13 mouse cellular contexts compared by ENCODE assay signal in genomic region chr6:52232568-52232965, GRCm38 (mm10). TPM values are rescaled to one million over a fixed set of nuclear protein-coding genes. Genes with fewer than 3 reads are reported as not detected.
DNase-seq lines count a peak whose midpoint lies in the region; ATAC-seq lines count a peak whose summit lies in the region.
"Had no signal": no experiment of that assay in that cellular context is flagged by ENCODE, and none has a peak within 500 bp of the region (broad histone marks: within the 10 kb centered on the region; RNA-seq: fewer than 3 reads in every experiment).

No protein-coding gene starts in this region.

- H3K27me3 ChIP-seq in hindbrain, embryonic 11.5 days (ENCODE audit: control insufficient read depth, insufficient read depth, low read length): peaks cover 93% of the 10 kb centered on the region
- peaks cover 81% of the 10 kb centered on the region for H3K27me3 ChIP-seq in hindbrain, embryonic 16.5 days (replicated peaks; ENCODE audit: control insufficient read depth, insufficient read depth, low read length)

- H3K9ac ChIP-seq in hindbrain, embryonic 11.5 days (ENCODE audit: low read depth, low read length): no peak overlapping the region
- H3K9ac ChIP-seq in hindbrain, embryonic 16.5 days (ENCODE audit: low read depth, low read length): no peak overlapping the region
- H3K9ac ChIP-seq: hindbrain, embryonic 15.5 days had no signal

- no peak overlapping the region for H3K4me2 ChIP-seq in hindbrain, embryonic 11.5 days (replicated peaks; ENCODE audit: low read depth, low read length)
- no peak overlapping the region for H3K4me2 ChIP-seq in hindbrain, embryonic 16.5 days (ENCODE audit: low read length)
- H3K4me2 ChIP-seq: hindbrain, embryonic 15.5 days had no signal

- peak; percentile 66 for DNase-seq in hindbrain, embryonic 11.5 days (ENCODE audit: low spot score)
- DNase-seq in ES-CJ7 (ENCODE audit: low read depth, low spot score): peak; percentile 85
- DNase-seq in gastrocnemius, postnatal 14 days: peak; percentile 67
- DNase-seq in kidney, postnatal 4 days: peak; percentile 71 to 79
- DNase-seq in adrenal gland, postnatal 36 days: no peak
- DNase-seq in lung, postnatal 10 days: no peak
- DNase-seq: adrenal gland, postnatal 25 days; thymus, adult 2 months had no signal

- ATAC-seq in hindbrain, embryonic 11.5 days (ENCODE audit: low FRiP score): no peak
- no peak for ATAC-seq in hindbrain, embryonic 16.5 days
- ATAC-seq in erythroblast, adult 5-6 weeks (replicated peaks; ENCODE audit: low FRiP score, poor library complexity, severe bottlenecking): no peak

- under 1% methylated on average over 18 of the region's 18 CpGs for WGBS in hindbrain, embryonic 11.5 days
- WGBS in hindbrain, embryonic 16.5 days: 0% methylated on average over 18 of the region's 18 CpGs

- no peaks in the 10 kb centered on the region for H3K36me3 ChIP-seq in hindbrain, embryonic 11.5 days (ENCODE audit: control insufficient read depth, insufficient read depth, low read length)
- no peaks in the 10 kb centered on the region for H3K36me3 ChIP-seq in hindbrain, embryonic 16.5 days (ENCODE audit: control insufficient read depth, insufficient read depth, low read length)
- H3K36me3 ChIP-seq: hindbrain, embryonic 15.5 days had no signal

- no peak overlapping the region for H3K4me3 ChIP-seq in hindbrain, embryonic 11.5 days (ENCODE audit: low read depth, low read length)
- H3K4me3 ChIP-seq in hindbrain, embryonic 16.5 days (ENCODE audit: low read length): no peak overlapping the region
- H3K4me3 ChIP-seq: hindbrain, embryonic 15.5 days had no signal

- H3K27ac ChIP-seq in hindbrain, embryonic 11.5 days (ENCODE audit: low read depth, low read length): no peak overlapping the region
- H3K27ac ChIP-seq in hindbrain, embryonic 16.5 days (ENCODE audit: low read depth, low read length): no peak overlapping the region
- H3K27ac ChIP-seq: hindbrain, embryonic 15.5 days had no signal

- 0 out of 2 replicates have a peak, but pooled peaks cover 3% of the 10 kb centered on the region for H3K4me1 ChIP-seq in hindbrain, embryonic 11.5 days (replicated peaks; ENCODE audit: control insufficient read depth, insufficient read depth, low read length)
- no peaks in the 10 kb centered on the region for H3K4me1 ChIP-seq in hindbrain, embryonic 16.5 days (ENCODE audit: control insufficient read depth, insufficient read depth, low read depth, low read length)
- H3K4me1 ChIP-seq: hindbrain, embryonic 15.5 days had no signal

- no peaks in the 10 kb centered on the region for H3K9me3 ChIP-seq in hindbrain, embryonic 11.5 days (ENCODE audit: control insufficient read depth, low read length)
- H3K9me3 ChIP-seq in hindbrain, embryonic 16.5 days (ENCODE audit: control insufficient read depth, low read length): no peaks in the 10 kb centered on the region
- H3K9me3 ChIP-seq: hindbrain, embryonic 15.5 days had no signal

- intact Hi-C loops in gastrocnemius, postnatal 14 days (cut with DNase I; ENCODE audit: low total_unique reads): no loop called here

RNA-seq across cellular contexts. Expression of gene Hoxa9, which starts 1.7 kb away (rescaled TPM):
- 0.25 and 1.1 TPM in 2 replicates for polyA plus RNA-seq in hindbrain, embryonic 11.5 days (2014; fragmentation: Nextera tagmentation; extraction: Ambion mirVana)
- 0.48 and 2.4 TPM in 2 replicates for polyA plus RNA-seq in hindbrain, embryonic 16.5 days (2015; fragmentation: Nextera tagmentation; extraction: Ambion mirVana)
- 1 to 10 TPM; 7.8 to 8.3 TPM for total RNA-seq in gastrocnemius, postnatal 14 days (2021)
- 3.3 TPM in 1 of 2 replicates, not detected in the other for total RNA-seq in erythroblast, adult 5-6 weeks (2015; ENCODE audit: low replicate concordance)
- 2.5 and 4.0 TPM in 2 replicates for total RNA-seq in erythroblast, adult 5-6 weeks (2017; ENCODE audit: low replicate concordance)
- total RNA-seq in adrenal gland, postnatal 36 days (2021): 1 to 10 TPM in 1 of 2 experiments, under 1 TPM in 1; 0.56 to 1.3 TPM
- total RNA-seq: left cerebral cortex, postnatal 36 days had no signal

RNA-seq across cellular contexts. Expression of gene Hoxa10, which starts 8.1 kb away (rescaled TPM):
- not detected in 2 replicates for polyA plus RNA-seq in hindbrain, embryonic 11.5 days (2014; fragmentation: Nextera tagmentation; extraction: Ambion mirVana)
- polyA plus RNA-seq in hindbrain, embryonic 16.5 days (2015; fragmentation: Nextera tagmentation; extraction: Ambion mirVana): 0.70 TPM in 1 of 2 replicates, not detected in the other
- 10 to 100 TPM; 16.3 to 22.7 TPM for total RNA-seq in gastrocnemius, postnatal 14 days (2021)
- not detected in 2 replicates for total RNA-seq in erythroblast, adult 5-6 weeks (2015; ENCODE audit: low replicate concordance)
- not detected in 2 replicates for total RNA-seq in erythroblast, adult 5-6 weeks (2017; ENCODE audit: low replicate concordance)
- under 1 TPM; 0.20 to 0.30 TPM for total RNA-seq in adrenal gland, postnatal 36 days (2021)
- total RNA-seq: adrenal gland, postnatal 25 days; left cerebral cortex, postnatal 36 days; megakaryocyte-erythroid progenitor cell, adult 5-6 weeks had no signal
- polyA plus RNA-seq: thymus, adult 2 months had no signal

RNA-seq across cellular contexts. Expression of gene Hoxa7, which starts 10.9 kb away (rescaled TPM):
- polyA plus RNA-seq in hindbrain, embryonic 11.5 days (2014; fragmentation: Nextera tagmentation; extraction: Ambion mirVana): 0.34 and 1.9 TPM in 2 replicates
- 9.0 and 21.1 TPM in 2 replicates for polyA plus RNA-seq in hindbrain, embryonic 16.5 days (2015; fragmentation: Nextera tagmentation; extraction: Ambion mirVana)
- 1 to 10 TPM; 6.3 to 7.3 TPM for total RNA-seq in gastrocnemius, postnatal 14 days (2021)
- 0.77 and 2.5 TPM in 2 replicates for total RNA-seq in erythroblast, adult 5-6 weeks (2015; ENCODE audit: low replicate concordance)
- 1.3 and 2.1 TPM in 2 replicates for total RNA-seq in erythroblast, adult 5-6 weeks (2017; ENCODE audit: low replicate concordance)
- 10 to 100 TPM; 19.1 to 20.1 TPM for total RNA-seq in adrenal gland, postnatal 36 days (2021)
- total RNA-seq: left cerebral cortex, postnatal 36 days had no signal

RNA-seq across cellular contexts. Expression of gene Hoxa11, which starts 13.0 kb away (rescaled TPM):
- not detected in 2 replicates for polyA plus RNA-seq in hindbrain, embryonic 11.5 days (2014; fragmentation: Nextera tagmentation; extraction: Ambion mirVana)
- polyA plus RNA-seq in hindbrain, embryonic 16.5 days (2015; fragmentation: Nextera tagmentation; extraction: Ambion mirVana): not detected in 2 replicates
- 1 to 10 TPM; 1.5 to 4.0 TPM for total RNA-seq in gastrocnemius, postnatal 14 days (2021)
- not detected in 2 replicates for total RNA-seq in erythroblast, adult 5-6 weeks (2015; ENCODE audit: low replicate concordance)
- not detected in 2 replicates for total RNA-seq in erythroblast, adult 5-6 weeks (2017; ENCODE audit: low replicate concordance)
- total RNA-seq in adrenal gland, postnatal 36 days (2021): not detected
- total RNA-seq: adrenal gland, postnatal 25 days; left cerebral cortex, postnatal 36 days; megakaryocyte-erythroid progenitor cell, adult 5-6 weeks had no signal
- polyA plus RNA-seq: hindbrain, embryonic 15.5 days; thymus, adult 2 months had no signal

RNA-seq across cellular contexts. Expression of gene Gm28308, which starts 19.4 kb away (rescaled TPM):
- not detected in 2 replicates for polyA plus RNA-seq in hindbrain, embryonic 11.5 days (2014; fragmentation: Nextera tagmentation; extraction: Ambion mirVana)
- polyA plus RNA-seq in hindbrain, embryonic 16.5 days (2015; fragmentation: Nextera tagmentation; extraction: Ambion mirVana): not detected in 2 replicates
- total RNA-seq in gastrocnemius, postnatal 14 days (2021): under 1 TPM in 1 of 2 experiments, not detected in 1; 0.51 TPM
- not detected in 2 replicates for total RNA-seq in erythroblast, adult 5-6 weeks (2015; ENCODE audit: low replicate concordance)
- total RNA-seq in erythroblast, adult 5-6 weeks (2017; ENCODE audit: low replicate concordance): not detected in 2 replicates
- total RNA-seq in adrenal gland, postnatal 36 days (2021): 1 to 10 TPM; 1.5 to 2.8 TPM
- total RNA-seq: left cerebral cortex, postnatal 36 days; megakaryocyte-erythroid progenitor cell, adult 5-6 weeks had no signal
- polyA plus RNA-seq: hindbrain, embryonic 15.5 days had no signal

Comparison
In these comparisons a context has a peak if more than half of its experiments do, and no peak if none do; other contexts are left out.
1. DNase-seq: peak in hindbrain, embryonic 11.5 days (single experiment), ES-CJ7 (single experiment), gastrocnemius, postnatal 14 days (single experiment) and kidney, postnatal 4 days (2 of 2); none in adrenal gland, postnatal 36 days (0 of 2) and lung, postnatal 10 days (single experiment).
2. RNA of gene Hoxa10, which starts 8.1 kb away (total RNA-seq): 16.3 to 22.7 TPM in gastrocnemius, postnatal 14 days; 0.20 to 0.30 TPM in adrenal gland, postnatal 36 days and not detected in erythroblast, adult 5-6 weeks; every median in the first group is over 10 times any median in the second.